Mouse (Mus musculus) spleen, adult 10 weeks (tissue): ENCODE data around the gene Rpl22l1. TPM values are rescaled to one million over a fixed set of nuclear protein-coding genes. Genes with fewer than 3 reads are reported as not detected.

Source experiments
- polyA plus RNA-seq: library from polyadenylated mRNA; stranded (reverse); fragments of 350-450 nt; fragmentation: Illumina TruSeq; extraction: RNeasy Lipid Tissue Mini Kit (QIAGEN cat#74804); gene quantifications from one replicate; pipeline ENCODE4 v1.2.3, GENCODE M21; 2015; ENCODE audit warnings: low replicate concordance; ENCODE audit not compliant: insufficient read depth

The Rpl22l1 gene
- polyA plus RNA-seq, result 670 TPM

GRCm38 (mm10) chr3:28805301-28806097, at the start of gene Rpl22l1:
TSS of gene Rpl22l1 (plus strand) at chr3:28805436.

GRCm38 (mm10) chr3:28780994-28781393, 24.2 kb upstream of the Rpl22l1 start, which contains the start of gene Eif5a2:
TSS of gene Eif5a2 (plus strand) at chr3:28781276.

Other genes with a start within 250 kb of the Rpl22l1 start
- gene Slc2a2, start 107.5 kb upstream of the Rpl22l1 start, polyA plus RNA-seq, result not detected
- gene Eif5a2, start 24.2 kb upstream of the Rpl22l1 start, polyA plus RNA-seq, result 8.8 TPM
- not detected for gene Gm1527, start 87.2 kb downstream of the Rpl22l1 start, polyA plus RNA-seq